Mouse (Mus musculus) c-Kit-positive CD71-positive TER-119-positive erythroid progenitor cells, embryonic 14.5 days (primary cell): ENCODE results near the gene Cand2.

ENCODE experiments used
- DNase-seq: peaks from one replicate; pipeline ENCODE4 v3.0.0-alpha.2; 2013; ENCODE audit warnings: low spot score

The Cand2 gene

DNA sequence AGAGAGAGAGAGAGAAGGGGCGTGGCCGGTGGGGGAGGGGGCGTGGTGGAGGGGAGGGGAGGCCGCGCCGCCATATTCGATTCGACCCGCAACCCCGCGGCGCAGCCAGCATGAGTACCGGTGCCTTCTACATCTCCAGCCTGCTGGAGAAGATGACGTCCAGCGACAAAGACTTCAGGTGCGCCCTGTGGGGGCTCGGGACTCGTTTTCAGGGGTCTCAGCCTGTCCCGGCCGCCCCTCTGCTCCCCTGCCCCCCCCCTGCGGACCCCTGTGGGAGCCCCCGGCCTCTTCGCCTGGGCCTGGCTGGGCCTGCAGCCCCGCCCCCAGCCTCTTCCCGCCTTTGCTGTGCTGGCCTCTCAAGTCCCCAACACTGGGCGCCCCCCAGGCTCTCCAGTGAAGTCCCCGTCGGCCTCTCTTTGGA, at the start of gene Cand2:
TSS of gene Cand2 (plus strand) at position 38 of the 421 bp plus-strand sequence.
- no peak for DNase-seq

DNA sequence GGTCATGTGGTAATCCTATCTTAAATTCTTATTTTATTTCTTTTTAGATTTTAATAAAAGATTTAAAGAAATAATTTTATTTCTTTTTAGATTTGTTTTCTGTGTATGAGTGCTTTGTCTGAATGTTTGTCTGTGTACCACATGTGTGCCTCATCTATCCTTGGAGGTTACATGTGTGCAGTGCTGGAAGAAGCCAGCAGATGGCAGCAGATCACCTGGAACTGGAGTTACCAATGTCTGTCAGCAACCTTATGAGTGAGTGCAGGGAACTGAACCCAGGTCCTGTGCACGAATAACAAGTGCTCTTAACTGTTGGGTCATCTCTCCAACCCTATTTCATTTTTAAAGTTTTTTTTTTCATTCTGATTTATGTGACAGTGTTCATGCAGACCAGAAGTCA, 47.2 kb upstream of the Cand2 start:
- DNase-seq: peak; percentile 65

DNA sequence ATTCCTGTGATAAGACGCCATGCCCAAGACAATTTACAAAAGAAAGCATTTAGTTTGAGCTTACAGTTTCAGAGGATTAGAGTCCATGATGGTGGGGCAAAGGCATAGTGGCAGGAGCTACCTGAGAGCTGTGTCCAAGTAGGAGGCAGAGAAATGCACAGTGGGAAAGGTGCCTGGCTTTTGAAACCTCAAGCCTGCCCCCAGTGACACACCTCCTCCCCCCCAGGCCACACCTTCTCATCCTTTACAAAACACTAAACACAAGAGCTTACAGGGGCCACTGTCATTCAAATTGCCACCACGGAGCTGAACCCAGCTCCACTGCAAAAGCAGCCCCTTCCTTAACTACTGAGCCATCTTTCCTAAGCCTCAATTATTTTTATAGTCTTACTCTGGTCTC, 46.8 kb upstream of the Cand2 start:
- DNase-seq: no peak

DNA sequence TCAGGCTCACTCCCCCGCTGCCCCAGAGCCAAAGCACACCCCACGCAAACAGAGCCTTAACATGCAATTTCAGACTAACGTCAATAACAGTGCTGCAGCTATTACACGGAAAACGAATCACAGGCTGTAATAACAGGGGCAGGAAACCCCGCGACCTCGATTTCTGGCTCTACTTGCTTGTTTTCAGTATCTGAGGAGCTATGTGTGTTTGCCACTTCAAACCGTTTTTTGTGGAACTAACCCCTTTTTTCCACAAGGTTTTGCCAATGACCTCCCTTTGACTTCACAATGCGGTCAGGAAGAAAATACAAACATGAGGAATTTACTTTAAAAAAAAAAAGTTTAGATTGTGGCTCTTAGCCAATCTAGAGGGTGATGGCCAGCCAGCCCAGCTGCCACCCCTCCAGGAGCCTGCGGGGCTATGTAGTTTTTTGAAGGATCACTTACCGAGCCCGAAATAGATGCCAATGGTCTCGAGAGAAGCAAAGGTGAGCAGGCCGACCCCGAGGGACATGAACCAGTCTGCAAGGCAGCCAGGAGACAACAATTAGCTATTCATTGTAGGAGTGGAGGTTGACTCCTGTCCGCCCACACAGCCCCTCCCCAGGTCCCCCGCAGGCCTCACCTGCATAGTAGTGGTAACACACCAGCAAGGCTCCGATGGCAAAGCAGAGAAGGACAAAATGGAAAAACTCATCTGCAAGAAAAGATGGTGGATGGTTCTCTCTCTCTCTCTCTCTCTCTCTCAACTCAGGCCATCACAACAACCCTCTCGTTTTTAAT, 43.6 kb upstream of the Cand2 start:
- no peak for DNase-seq

DNA sequence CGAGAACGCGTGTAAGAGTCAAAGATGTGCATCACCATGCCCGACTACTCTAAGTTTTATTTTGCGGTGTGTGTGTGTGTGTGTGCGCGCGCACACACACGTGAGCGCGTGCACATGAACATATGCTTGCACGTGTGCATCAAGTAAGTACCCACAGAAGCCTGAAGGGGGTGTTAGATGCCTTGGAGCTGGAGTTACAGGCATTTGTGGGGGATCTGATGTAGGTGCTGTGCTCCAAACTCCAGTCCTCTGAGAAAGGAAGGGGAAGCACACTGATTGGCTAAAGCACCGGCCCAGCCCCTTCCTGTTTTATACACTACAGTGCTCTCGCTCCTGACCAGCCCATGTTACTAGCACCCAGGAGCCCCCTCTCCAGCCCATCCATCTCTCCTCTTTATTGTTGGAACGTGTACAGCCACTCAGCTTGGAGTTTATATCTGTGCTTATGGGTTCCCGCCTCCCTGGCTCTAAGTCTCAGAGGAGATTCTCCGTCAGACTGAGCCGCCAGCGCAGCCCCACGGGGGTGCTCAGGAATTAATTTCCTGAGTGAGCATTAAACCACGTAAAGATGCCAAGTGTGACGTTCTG, 41.9 kb upstream of the Cand2 start:
- no peak for DNase-seq

DNA sequence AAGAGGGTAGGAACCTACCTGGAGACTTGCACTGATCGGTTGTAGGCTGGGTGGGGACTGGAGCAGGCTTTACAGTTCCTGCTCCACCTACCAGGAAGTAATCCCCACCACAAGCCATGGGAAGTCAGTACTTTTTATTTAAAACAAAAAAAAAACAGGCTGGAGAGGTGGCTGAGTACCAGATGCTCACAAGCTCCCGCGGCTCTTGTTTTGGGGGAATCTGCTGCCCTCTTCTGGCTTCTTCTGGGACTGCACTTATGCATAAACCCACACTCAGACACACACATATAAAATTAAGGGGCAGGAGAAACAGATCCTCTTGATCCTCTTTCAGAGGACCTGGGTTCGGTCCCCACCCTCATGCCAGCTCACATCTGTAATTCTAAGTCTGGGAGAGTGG, 39.4 kb upstream of the Cand2 start:
- no peak for DNase-seq

DNA sequence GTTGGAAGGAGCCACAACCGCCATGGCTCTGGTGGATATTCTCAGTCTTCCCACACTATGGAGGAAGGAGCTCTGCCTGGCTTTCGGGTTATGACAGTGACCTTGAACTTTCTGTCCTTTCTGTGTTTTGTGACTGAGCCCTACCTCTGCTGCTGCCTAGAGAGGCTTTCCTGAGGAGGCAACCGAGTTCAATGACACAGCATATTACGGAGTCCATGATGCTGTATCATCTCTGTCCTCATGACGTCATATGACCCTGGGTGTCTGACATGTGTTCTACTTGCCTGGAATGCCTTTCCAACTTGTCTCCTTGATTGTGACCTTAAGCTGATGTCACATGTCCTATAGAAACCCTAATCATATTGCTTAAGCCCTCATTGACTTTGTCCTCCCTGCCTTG, 35.3 kb upstream of the Cand2 start:
- DNase-seq: no peak

DNA sequence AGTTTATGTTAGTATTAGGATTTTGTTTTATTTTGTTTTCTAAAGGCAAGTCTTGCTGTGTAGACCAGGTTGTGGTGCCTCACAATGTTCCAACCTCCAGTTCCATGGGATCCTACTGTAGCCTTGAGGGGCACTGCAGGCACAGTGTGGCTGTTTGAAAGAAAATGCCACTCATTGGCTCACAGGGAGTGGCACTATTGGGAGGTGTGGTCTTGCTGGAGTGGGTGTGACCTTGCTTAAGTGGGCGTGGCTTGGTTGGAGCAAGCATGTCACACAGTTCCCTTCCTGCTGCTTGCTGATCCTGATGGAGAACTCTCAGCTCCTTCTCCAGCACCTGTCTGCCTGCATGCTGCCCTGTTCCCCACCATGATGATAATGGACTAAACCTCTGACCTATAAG, 30.8 kb upstream of the Cand2 start:
- peak; percentile 72 for DNase-seq

DNA sequence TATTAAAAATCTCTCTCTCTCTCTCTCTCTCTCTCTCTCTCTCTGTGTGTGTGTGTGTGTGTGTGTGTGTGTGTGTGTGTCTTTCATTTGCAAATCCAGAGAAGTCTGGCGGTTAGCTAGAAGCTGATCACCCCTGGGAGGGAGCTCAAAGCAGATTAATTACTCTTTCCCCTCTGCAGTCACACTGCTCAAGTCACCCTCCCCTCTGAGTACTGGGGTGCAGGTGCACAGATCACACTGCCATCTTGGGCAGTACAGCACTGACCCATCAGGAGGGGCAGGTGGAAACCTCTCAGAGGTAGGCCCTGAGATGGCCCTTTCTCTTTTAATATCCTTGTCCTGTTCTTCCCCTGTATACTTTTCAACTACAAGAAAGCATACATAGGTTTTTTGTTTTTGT, 28.0 kb upstream of the Cand2 start:
- DNase-seq: no peak

DNA sequence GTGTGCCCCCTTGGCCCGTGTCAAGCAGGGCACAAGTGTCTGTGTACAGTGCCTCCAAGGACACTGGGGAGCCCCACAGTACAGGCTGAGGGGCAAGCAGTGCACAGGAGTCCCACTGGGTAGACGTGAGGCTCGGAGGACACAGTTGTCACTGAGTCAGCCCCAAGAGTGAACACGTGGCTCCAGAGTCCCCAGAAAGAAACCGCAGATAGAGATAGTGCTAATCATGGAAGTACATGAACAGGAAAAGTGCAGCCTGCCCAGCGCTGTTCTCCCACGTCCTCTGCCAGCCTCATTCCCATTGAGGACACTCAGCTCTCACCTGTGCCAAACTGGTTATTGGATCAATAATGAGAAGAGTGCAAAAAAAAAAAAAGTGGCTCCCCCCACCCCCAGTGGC, 18.8 kb upstream of the Cand2 start:
- peak; percentile 66 for DNase-seq

DNA sequence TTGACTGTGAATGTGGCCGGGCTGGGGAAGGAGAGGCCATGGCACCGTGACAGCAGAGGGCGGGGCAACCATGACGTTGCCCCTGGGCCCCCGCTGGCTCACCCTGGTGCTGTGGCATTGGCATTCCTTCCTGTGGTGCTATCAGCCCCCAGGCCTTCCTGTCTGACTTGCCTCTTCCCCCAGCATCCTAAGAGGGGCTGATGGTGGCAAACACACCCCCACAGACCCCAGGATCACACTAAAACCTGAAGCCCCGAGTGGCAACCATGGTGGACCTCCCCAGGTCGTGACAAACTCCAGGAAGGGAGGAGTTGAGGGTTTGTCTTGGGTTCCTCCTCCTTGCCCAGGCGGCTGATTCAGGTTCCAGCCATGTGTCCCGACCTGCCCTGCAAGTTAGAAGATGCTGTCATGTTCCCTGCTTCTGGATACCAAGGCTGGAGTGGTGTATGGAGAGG, 15.3 kb upstream of the Cand2 start:
- peak; percentile 60 for DNase-seq

DNA sequence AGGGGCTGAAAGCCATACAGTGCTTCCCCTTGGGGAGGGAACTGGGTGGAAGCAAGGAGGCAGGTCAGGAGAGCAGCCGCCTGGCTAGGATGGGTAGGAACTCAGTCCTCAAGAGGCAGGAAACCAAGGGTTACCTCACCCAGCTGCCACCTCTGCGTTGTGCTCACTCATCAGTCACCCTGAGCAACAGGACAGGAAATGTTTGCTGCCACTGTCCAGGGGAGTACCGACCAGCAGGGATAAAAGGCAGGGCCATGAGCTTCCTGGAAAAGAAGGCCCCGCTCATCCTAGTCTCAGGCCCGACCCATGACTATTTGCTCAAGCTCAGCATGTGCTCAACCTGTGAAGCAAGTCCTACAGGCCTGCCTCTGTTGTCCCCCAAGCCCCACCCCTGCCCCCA, 14.9 kb upstream of the Cand2 start:
- no peak for DNase-seq

DNA sequence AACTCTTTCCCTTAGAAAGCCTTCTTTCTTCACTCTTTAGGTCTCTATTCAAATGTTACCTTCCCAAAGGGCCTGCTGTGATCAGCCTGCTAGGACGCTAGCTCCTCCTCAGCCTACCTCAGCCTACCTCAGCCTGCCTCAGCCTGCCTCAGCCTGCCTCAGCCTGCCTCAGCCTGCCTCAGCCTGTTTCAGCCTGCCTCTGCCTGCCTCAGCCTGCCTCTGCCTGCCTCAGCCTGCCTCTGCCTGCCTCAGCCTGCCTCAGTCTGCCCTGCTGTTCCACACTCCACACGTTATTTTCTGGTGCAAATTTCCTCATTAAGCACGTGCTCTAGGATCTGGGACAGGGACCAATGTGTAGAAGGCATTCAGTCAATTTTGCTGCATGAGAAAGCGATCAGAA, 14.2 kb upstream of the Cand2 start:
- DNase-seq: no peak

DNA sequence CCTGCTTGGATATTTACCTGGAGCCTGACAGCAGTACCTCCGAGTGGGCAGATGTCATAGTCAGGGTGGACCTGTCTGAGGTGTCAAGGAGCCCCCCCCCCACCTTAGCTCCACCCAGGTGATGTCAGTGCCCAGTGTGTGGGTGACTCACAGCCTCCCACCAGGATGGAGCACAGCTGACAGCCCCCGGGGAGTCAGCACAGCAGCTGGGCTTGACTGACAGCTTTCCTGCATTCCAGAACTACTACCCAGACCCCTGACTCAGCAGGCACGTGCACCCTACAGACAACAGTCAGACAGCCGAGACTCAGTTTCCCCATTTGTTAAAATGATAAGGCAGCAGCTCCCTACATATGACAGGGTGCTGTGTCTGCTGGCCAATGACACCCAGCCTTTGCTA, 13.4 kb upstream of the Cand2 start:
- no peak for DNase-seq

DNA sequence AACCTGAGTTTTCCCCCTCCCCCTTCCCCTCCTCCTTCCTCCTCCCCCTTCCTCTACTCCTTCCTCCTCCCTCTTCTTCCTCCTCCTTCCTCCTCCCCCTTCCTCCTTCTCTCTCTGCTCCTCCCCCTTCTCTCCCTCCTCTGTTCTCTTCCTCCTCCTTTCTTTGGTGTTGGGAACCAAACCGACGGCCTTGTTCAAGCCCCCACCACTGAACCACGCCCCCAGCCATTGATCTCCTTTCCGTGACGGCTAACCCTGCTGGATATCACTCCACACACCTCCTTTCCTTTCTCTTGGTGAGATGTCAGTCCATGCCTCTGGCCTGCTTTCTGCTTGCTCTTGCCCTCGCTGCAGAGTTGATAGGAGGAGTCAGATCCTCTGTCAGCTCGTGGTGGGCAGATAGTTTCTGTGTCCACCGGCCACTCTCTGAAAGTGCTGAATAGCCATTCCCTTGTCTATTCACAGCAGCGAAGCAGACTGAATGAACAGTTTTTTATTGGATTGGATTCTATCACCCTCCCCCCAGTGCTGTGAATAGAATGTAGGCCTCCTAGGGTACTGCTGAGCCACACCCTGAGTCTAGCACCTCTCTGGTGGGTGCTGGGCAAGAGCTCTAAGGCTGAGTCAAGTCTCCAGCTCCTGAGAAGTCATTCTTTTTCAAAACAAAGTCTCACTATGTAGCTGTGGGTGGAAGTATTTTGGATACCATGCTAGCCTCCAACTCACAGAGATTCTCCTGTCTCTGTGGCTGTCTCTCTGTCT, 12.2 kb upstream of the Cand2 start, which contains the start of gene Tmem40:
TSS of gene Tmem40 (minus strand) at position 416 of the 762 bp plus-strand sequence.
- DNase-seq: no peak

DNA sequence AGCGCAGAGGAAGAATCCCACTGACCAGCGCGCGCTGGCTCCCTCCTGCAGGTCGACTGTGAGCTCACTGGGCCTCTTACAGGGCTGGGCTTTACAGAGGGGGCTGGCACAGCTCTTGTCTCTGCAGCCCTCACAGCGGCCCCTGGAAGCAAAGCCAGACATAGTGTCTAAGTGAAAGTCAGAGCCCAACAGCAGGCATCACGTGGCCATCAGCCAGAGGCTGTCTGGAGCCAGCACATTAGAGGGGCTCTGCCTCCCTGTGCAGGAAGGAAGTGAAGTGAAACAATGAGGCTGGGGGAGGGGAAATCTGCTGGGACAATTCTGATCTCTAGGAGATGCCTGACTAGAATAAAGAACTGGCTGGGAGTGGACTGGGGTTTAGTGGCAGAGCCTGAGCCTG, 10.2 kb upstream of the Cand2 start:
- no peak for DNase-seq

DNA sequence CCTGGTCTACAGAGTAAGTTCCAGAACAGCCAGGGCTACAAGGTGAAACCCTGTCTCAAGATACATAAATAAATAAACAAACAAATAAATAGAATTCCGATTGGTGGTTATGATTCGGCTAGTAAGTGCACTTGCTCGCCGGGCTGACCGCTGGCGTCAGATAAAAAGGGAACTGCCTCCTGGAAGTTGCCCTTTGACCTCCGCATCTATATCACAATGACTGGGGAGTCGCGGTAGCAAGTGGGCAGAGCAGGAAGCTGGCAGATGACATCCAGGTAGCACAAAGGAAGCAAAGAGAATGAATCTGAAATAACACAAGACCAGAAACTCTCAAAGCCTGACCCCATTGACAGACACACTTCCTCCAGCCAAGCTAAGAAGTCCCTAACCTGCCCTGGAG, 7.0 kb upstream of the Cand2 start:
- DNase-seq: no peak

DNA sequence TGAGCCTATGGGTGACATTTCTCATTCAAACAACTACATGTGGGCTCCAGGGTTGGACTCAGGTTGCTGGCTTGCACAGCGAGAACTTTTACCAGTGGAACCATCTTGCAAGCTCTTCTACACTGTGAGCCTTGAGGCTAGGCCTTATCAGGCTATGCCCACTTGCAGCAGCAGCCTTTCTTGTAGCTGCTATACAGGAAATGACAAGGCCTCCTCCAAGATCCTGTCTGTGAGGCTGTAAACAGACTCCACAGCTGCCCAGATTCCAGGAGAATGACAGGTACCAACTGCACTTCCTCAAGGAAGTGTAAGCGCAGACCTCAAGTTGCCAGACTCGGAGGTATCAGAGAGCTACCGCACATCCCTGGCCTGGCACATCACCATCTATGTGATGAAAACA, 6.1 kb upstream of the Cand2 start:
- DNase-seq: no peak

DNA sequence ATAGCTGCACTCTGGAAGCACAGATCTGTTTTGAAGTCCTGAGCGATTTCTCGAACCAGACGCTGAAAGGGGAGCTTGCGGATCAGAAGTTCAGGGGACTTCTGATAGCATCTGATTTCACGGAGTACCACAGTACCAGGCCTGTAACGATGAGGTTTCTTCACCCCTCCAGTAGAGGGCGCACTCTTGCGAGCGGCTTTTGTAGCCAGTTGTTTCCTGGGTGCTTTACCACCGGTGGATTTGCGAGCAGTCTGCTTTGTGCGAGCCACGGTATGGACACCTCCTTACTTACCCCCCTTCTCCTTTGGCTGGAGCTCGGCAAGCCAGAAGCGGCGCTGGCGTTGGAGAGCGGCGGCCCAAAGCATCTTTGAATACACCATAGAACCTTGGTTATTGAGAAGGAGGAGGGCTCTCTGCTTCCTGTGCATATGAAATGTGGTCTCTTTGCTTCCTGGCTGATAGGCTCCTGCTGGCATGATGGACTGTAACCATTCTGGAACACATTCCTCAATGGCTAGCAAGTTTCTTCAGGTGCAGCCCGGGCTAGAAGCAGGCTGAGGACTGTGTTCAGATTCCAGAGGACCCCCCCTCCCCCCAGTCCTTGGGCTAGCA, 4.2 kb upstream of the Cand2 start:
- no peak for DNase-seq

DNA sequence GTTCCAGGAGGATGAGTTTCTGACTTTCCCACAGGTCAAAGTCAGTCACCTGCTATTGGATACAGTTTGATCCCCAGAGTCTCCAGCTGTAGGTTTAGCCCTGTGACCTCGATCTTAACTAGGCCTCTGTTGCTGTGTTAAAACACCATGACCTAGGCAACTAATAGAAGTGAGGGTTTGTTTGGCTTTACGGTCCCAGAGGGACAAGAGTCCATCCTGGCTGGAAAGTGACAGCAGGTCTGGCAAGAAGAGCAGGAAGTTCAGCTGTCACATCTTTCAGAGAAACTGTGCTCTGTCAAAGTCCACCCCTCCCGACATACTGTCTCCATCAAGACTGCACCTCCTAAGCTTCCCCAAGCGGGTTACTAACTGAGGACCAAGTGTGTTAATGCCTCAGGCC, 3.5 kb upstream of the Cand2 start:
- no peak for DNase-seq

DNA sequence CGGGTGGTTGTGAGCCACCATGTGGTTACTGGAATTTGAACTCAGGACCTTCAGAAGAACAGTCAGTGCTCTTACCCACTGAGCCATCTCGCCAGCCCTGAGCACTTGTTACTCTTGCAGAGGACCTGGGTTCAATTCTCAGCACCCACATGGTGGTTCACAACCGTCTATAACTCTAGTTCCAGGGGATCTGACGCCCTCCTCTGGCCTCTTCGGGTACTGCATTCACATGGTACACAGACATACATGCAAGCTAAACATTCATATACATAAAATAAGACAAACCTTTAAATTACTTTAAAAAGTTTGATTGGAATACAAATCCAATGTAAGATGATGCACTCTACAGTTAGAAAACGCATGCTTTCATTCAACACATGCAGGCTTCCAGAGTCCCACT, 2.1 kb upstream of the Cand2 start:
- no peak for DNase-seq

DNA sequence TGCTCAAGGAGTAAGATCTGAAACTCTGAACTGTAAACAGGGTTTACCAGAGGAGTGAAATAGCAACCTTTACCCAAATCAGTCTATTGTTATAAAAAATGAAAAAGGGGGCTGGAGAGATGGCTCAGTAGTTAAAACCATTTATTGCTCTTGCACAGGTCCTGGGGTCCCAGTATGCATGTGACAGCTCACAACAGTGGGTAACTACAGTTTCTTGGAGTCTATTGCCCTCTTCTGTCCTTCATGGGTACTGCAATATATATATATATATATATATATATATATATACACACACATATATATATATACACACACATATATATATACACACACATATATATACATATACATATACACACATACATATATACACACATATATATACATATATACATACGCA, 1.7 kb upstream of the Cand2 start:
- DNase-seq: no peak

DNA sequence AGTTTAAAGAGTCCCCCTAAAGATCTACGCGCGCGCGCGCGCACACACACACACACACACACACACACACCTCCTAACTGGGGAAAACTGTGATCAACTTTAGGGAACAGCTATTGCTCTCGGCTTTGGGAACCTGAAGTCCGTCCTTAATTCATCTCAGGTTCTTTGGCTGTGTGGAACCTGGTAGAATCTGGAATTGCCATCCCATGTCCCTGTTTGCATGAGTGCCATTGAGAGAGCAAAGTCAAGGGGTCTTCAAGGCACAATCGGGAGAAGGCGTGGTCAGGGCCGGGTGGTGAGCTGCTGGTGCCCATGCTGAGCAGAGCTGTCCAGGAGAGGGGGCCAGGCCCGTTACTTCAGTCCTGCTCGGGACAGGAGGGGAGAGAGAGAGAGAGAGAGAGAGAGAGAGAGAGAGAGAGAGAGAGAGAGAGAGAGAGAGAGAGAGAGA, 348 bp upstream of the Cand2 start:
- no peak for DNase-seq
